In the genomic region with DNA sequence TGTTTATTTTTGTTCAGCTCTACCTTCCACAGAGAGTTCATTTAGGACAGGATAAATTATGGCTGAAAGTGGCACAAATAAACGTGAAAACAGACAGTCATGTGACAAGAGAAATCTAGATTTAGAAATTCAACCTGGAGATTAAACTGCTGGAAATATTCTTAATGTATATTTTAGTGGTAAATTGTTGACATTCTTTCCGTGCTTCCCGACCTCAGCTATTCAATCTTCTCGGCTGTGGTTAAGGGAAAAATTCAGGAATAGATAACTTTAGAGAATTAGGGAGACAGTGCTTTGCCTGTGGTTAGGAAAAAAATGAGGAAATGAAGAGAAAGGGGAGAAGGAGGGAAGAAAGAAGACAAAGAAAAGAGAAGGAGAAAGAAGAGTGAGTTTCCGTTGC, we compare ENCODE assay signal across 29 mouse cellular contexts.
A peak's percentile ranks its signal among the peaks of the same experiment; 100 is the strongest.
DNase-seq lines count a peak whose midpoint lies in the region; ATAC-seq and TF ChIP-seq lines count a peak whose summit lies in the region.
"Had no signal": no experiment of that assay in that cellular context is flagged by ENCODE, and none has a peak within 500 bp of the region (broad histone marks: within the 10 kb centered on the region; RNA-seq: fewer than 3 reads in every experiment).

No protein-coding gene starts in this region.

- H3K27me3 ChIP-seq in intestine, embryonic 16.5 days (replicated peaks; ENCODE audit: control insufficient read depth, insufficient read depth, low read length) = no peaks in the 10 kb centered on the region
- H3K27me3 ChIP-seq in intestine, postnatal 0 days (replicated peaks; ENCODE audit: control insufficient read depth, insufficient read depth, low read length) = no peaks in the 10 kb centered on the region
- no peaks in the 10 kb centered on the region for H3K27me3 ChIP-seq in kidney, postnatal 0 days (ENCODE audit: insufficient read depth, low read length)
- no peaks in the 10 kb centered on the region for H3K27me3 ChIP-seq in embryonic facial prominence, embryonic 13.5 days
- H3K27me3 ChIP-seq in liver, embryonic 11.5 days (replicated peaks; ENCODE audit: control insufficient read depth, insufficient read depth, low read length) = no peaks in the 10 kb centered on the region
- H3K27me3 ChIP-seq: CH12.LX; forebrain, embryonic 15.5 days; heart, embryonic 12.5 days; liver, embryonic 15.5 days; midbrain, embryonic 15.5 days had no signal

- no peak for TF ChIP-seq CTCF in intestine, postnatal 0 days (IDR thresholded peaks at IDR 0.05; ENCODE audit: low read depth)
- TF ChIP-seq CTCF in kidney, postnatal 0 days (IDR thresholded peaks at IDR 0.05; ENCODE audit: low read depth) = no peak

- 49% methylated on average over 5 of the region's 5 CpGs for WGBS in intestine, embryonic 16.5 days
- WGBS in intestine, postnatal 0 days = 48% methylated on average over 5 of the region's 5 CpGs
- WGBS in kidney, postnatal 0 days = 50% methylated on average over 5 of the region's 5 CpGs
- WGBS in embryonic facial prominence, embryonic 13.5 days = 30% methylated on average over 5 of the region's 5 CpGs
- 50% methylated on average over 5 of the region's 5 CpGs for WGBS in liver, embryonic 11.5 days

- H3K9ac ChIP-seq in intestine, embryonic 16.5 days (ENCODE audit: low read depth, low read length) = no peak overlapping the region
- no peak overlapping the region for H3K9ac ChIP-seq in intestine, postnatal 0 days (ENCODE audit: low read depth, low read length)
- H3K9ac ChIP-seq in kidney, postnatal 0 days (ENCODE audit: low read depth, low read length) = no peak overlapping the region
- no peak overlapping the region for H3K9ac ChIP-seq in embryonic facial prominence, embryonic 13.5 days
- H3K9ac ChIP-seq in liver, embryonic 11.5 days (ENCODE audit: low read depth, low read length) = no peak overlapping the region
- H3K9ac ChIP-seq: forebrain, embryonic 15.5 days; heart, embryonic 12.5 days; hindbrain, embryonic 14.5 days; liver, embryonic 15.5 days; lung, embryonic 14.5 days; midbrain, embryonic 15.5 days had no signal

- H3K9me3 ChIP-seq in intestine, embryonic 16.5 days (ENCODE audit: control insufficient read depth, low read length) = no peaks in the 10 kb centered on the region
- H3K9me3 ChIP-seq in intestine, postnatal 0 days (ENCODE audit: control insufficient read depth) = no peaks in the 10 kb centered on the region
- no peaks in the 10 kb centered on the region; the same call in 1 of the 2 replicates for H3K9me3 ChIP-seq in kidney, postnatal 0 days (replicated peaks; ENCODE audit: low read length)
- no peaks in the 10 kb centered on the region for H3K9me3 ChIP-seq in embryonic facial prominence, embryonic 13.5 days
- H3K9me3 ChIP-seq in liver, embryonic 11.5 days (ENCODE audit: control insufficient read depth, low read length) = no peaks in the 10 kb centered on the region
- H3K9me3 ChIP-seq: forebrain, embryonic 15.5 days; liver, embryonic 15.5 days; midbrain, embryonic 10.5 days; midbrain, embryonic 15.5 days had no signal

- H3K4me2 ChIP-seq in intestine, embryonic 16.5 days (ENCODE audit: low read depth, low read length) = no peak overlapping the region
- no peak overlapping the region for H3K4me2 ChIP-seq in intestine, postnatal 0 days (replicated peaks; ENCODE audit: low read depth)
- H3K4me2 ChIP-seq in kidney, postnatal 0 days (ENCODE audit: low read length) = no peak overlapping the region
- H3K4me2 ChIP-seq in embryonic facial prominence, embryonic 13.5 days = no peak overlapping the region
- H3K4me2 ChIP-seq in liver, embryonic 11.5 days = no peak overlapping the region
- H3K4me2 ChIP-seq: forebrain, embryonic 15.5 days; heart, embryonic 12.5 days; hindbrain, embryonic 14.5 days; liver, embryonic 15.5 days; lung, embryonic 14.5 days; midbrain, embryonic 15.5 days had no signal

- DNase-seq in kidney, postnatal 0 days (ENCODE audit: low spot score) = peak; percentile 51
- DNase-seq in kidney, adult 11 months = no peak
- DNase-seq in lung, postnatal 36 days = no peak
- DNase-seq in liver, embryonic 11.5 days (ENCODE audit: low spot score) = no peak
- DNase-seq: adrenal gland, postnatal 14 days; B cell, adult 2 months; cerebellum, adult 11 months; cerebellum, adult 9-10 months; cerebellum, postnatal 36 days; heart, adult 2 months; heart, postnatal 4 days; layer of hippocampus, adult 9-11 months; liver; lung, embryonic 14.5 days; lung, postnatal 14 days; thymus, adult 18-20 months; thymus, postnatal 25 days had no signal

- H3K36me3 ChIP-seq in intestine, embryonic 16.5 days (ENCODE audit: control insufficient read depth, insufficient read depth, low read length) = no peaks in the 10 kb centered on the region
- H3K36me3 ChIP-seq in intestine, postnatal 0 days (ENCODE audit: control insufficient read depth, insufficient read depth) = no peaks in the 10 kb centered on the region
- H3K36me3 ChIP-seq in kidney, postnatal 0 days (ENCODE audit: insufficient read depth, low read length) = no peaks in the 10 kb centered on the region
- no peaks in the 10 kb centered on the region for H3K36me3 ChIP-seq in embryonic facial prominence, embryonic 13.5 days
- no peaks in the 10 kb centered on the region for H3K36me3 ChIP-seq in liver, embryonic 11.5 days (ENCODE audit: control insufficient read depth, insufficient read depth, low read length)
- H3K36me3 ChIP-seq: forebrain, embryonic 15.5 days; heart, embryonic 12.5 days; liver, embryonic 15.5 days; midbrain, embryonic 10.5 days; midbrain, embryonic 15.5 days had no signal

- peak overlapping the region; percentile 61; the same call in 1 of the 2 replicates for H3K27ac ChIP-seq in intestine, embryonic 16.5 days (ENCODE audit: low read length)
- H3K27ac ChIP-seq in intestine, postnatal 0 days (ENCODE audit: low read depth, low read length) = no peak overlapping the region
- peak overlapping the region; percentile 62 for H3K27ac ChIP-seq in kidney, postnatal 0 days
- H3K27ac ChIP-seq in embryonic facial prominence, embryonic 13.5 days = peak overlapping the region; percentile 79
- H3K27ac ChIP-seq in liver, embryonic 11.5 days (ENCODE audit: low read depth, low read length) = no peak overlapping the region
- H3K27ac ChIP-seq: forebrain, embryonic 15.5 days; heart, adult 2 months; hindbrain, embryonic 14.5 days; liver, embryonic 15.5 days; midbrain, embryonic 10.5 days; midbrain, embryonic 15.5 days; stomach, postnatal 0 days had no signal

- ATAC-seq in intestine, embryonic 16.5 days = no peak
- ATAC-seq in intestine, postnatal 0 days = no peak
- no peak for ATAC-seq in kidney, postnatal 0 days (replicated peaks; ENCODE audit: low FRiP score, low read depth)
- no peak for ATAC-seq in embryonic facial prominence, embryonic 13.5 days (ENCODE audit: insufficient number of reproducible peaks, insufficient read depth, low FRiP score, low TSS enrichment, low read depth)
- ATAC-seq in liver, embryonic 11.5 days (replicated peaks; ENCODE audit: low FRiP score) = no peak
- no peak for ATAC-seq in inflammation-experienced regulatory T-cells, adult 6 months
- ATAC-seq: forebrain, embryonic 15.5 days; midbrain, embryonic 15.5 days had no signal

- H3K4me1 ChIP-seq in intestine, embryonic 16.5 days (ENCODE audit: control insufficient read depth, insufficient read depth, low read length) = peaks cover 3% of the 10 kb centered on the region; the same call in 1 of the 2 replicates
- H3K4me1 ChIP-seq in intestine, postnatal 0 days (replicated peaks; ENCODE audit: control insufficient read depth, insufficient read depth, low read length) = no peaks in the 10 kb centered on the region
- H3K4me1 ChIP-seq in kidney, postnatal 0 days (replicated peaks; ENCODE audit: insufficient read depth, low read length) = no peaks in the 10 kb centered on the region
- peaks cover 25% of the 10 kb centered on the region for H3K4me1 ChIP-seq in embryonic facial prominence, embryonic 13.5 days
- H3K4me1 ChIP-seq in liver, embryonic 11.5 days (replicated peaks; ENCODE audit: control insufficient read depth, insufficient read depth, low read length) = no peaks in the 10 kb centered on the region
- H3K4me1 ChIP-seq: forebrain, embryonic 15.5 days; liver, embryonic 15.5 days; midbrain, embryonic 15.5 days had no signal

- no peak overlapping the region for H3K4me3 ChIP-seq in intestine, embryonic 16.5 days (ENCODE audit: low read length)
- H3K4me3 ChIP-seq in intestine, postnatal 0 days (ENCODE audit: low read depth, low read length) = no peak overlapping the region
- no peak overlapping the region for H3K4me3 ChIP-seq in kidney, postnatal 0 days (replicated peaks; ENCODE audit: low read depth, low read length)
- no peak overlapping the region for H3K4me3 ChIP-seq in embryonic facial prominence, embryonic 13.5 days
- H3K4me3 ChIP-seq in liver, embryonic 11.5 days (ENCODE audit: low read depth, low read length) = no peak overlapping the region
- H3K4me3 ChIP-seq: forebrain, embryonic 15.5 days; heart, adult 2 months; heart, embryonic 12.5 days; liver, embryonic 15.5 days; midbrain, embryonic 10.5 days; midbrain, embryonic 15.5 days had no signal

Comparison
In these comparisons a context has a peak if more than half of its experiments do, and no peak if none do; other contexts are left out.
1. H3K27ac ChIP-seq: peak in intestine, embryonic 16.5 days (single experiment), kidney, postnatal 0 days (single experiment) and embryonic facial prominence, embryonic 13.5 days (single experiment); none in intestine, postnatal 0 days (single experiment) and liver, embryonic 11.5 days (single experiment).